Mouse (Mus musculus) limb, embryonic 15.5 days (tissue): ENCODE data around the gene Ywhaq. TPM values are rescaled to one million over a fixed set of nuclear protein-coding genes. Genes with fewer than 3 reads are reported as not detected.
A peak's percentile ranks its signal among the peaks of the same experiment; 100 is the strongest.
"Not testable (repeated sequence)": the region's sequence is repeated elsewhere in the genome, so short reads cannot be mapped to it uniquely, and the experiment has no call there.

ENCODE experiments used
- ATAC-seq: fragments of 200-750 bp; cut with Nextera tagmentation; 2 replicates; pipeline ENCODE4 v1.8.0; 2017; ENCODE audit warnings: low read depth, moderate TSS enrichment; ENCODE audit not compliant: insufficient number of reproducible peaks, low FRiP score, low TSS enrichment
- H3K27ac ChIP-seq: fragments of 300-500 bp; sonication (generic); 2 replicates; pipeline ENCODE4 v1.5.1; 2015; ENCODE audit warnings: moderate library complexity, mild to moderate bottlenecking, inconsistent platforms
- H3K27me3 ChIP-seq: fragments of 300-500 bp; sonication (generic); 2 replicates; pipeline ENCODE4 v1.6.1; 2015; ENCODE audit warnings: inconsistent platforms
- H3K36me3 ChIP-seq: fragments of 300-500 bp; sonication (generic); 2 replicates; pipeline ENCODE4 v1.6.1; 2015; ENCODE audit warnings: inconsistent platforms
- H3K4me1 ChIP-seq: fragments of 300-500 bp; sonication (generic); 2 replicates; pipeline ENCODE4 v1.6.1; 2015; ENCODE audit warnings: inconsistent platforms
- H3K4me2 ChIP-seq: fragments of 300-500 bp; sonication (generic); 2 replicates; pipeline ENCODE4 v1.6.1; 2015; ENCODE audit warnings: mild to moderate bottlenecking, inconsistent platforms
- H3K4me3 ChIP-seq: fragments of 300-500 bp; sonication (generic); 2 replicates; pipeline ENCODE4 v1.5.1; 2015; ENCODE audit warnings: mild to moderate bottlenecking, inconsistent platforms
- H3K9ac ChIP-seq: fragments of 300-500 bp; sonication (generic); 2 replicates; pipeline ENCODE4 v1.6.1; 2015; ENCODE audit warnings: inconsistent platforms
- H3K9me3 ChIP-seq: fragments of 300-500 bp; sonication (generic); 2 replicates; pipeline ENCODE4 v1.6.1; 2016; ENCODE audit warnings: inconsistent platforms
- WGBS: fragments of 180-500 bp; shearing (Covaris S2); methylation state at CpG from one replicate; pipeline ENCODE4 v1.1.7; 2015; 5-methylcytosine and 5-hydroxymethylcytosine counted together
- polyA plus RNA-seq: library from polyadenylated mRNA; unstranded; fragments of >200 nt; fragmentation: Nextera tagmentation; extraction: Ambion mirVana; gene quantifications from 2 replicates; pipeline ENCODE4 v1.2.1, GENCODE M21; 2015

Ywhaq gene
- polyA plus RNA-seq, 1 experiment from 2014 or later = 519 TPM

DNA sequence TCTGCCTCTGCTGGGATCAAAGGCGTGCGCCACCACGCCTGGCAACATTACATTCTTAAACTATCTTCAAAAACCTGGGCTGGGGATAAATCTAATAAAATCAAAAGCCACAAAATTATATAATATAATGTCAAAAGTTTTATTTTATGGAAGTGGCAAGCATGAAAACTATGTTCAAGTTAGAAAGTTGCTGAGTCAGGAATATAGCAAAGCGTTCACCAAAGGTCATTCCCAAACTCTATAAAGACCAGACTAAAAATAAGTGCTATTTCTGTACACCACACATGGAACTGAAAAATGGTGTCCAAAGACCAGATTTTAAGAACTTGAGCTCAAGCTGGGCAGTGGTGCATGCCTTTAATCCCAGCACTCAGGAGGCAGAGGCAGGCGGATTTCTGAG lies 14.7 kb downstream of the Ywhaq start:
- peaks cover 44% of the 10 kb centered on the region for H3K36me3 ChIP-seq
- no peak overlapping the region for H3K4me3 ChIP-seq
- no peak overlapping the region for H3K27ac ChIP-seq
- no peaks in the 10 kb centered on the region for H3K27me3 ChIP-seq
- WGBS = 92% methylated on average over 5 of the region's 5 CpGs
- H3K9me3 ChIP-seq = no peaks in the 10 kb centered on the region
- ATAC-seq = no peak
- H3K4me2 ChIP-seq = no peak overlapping the region
- H3K4me1 ChIP-seq = no peaks in the 10 kb centered on the region
- no peak overlapping the region for H3K9ac ChIP-seq

DNA sequence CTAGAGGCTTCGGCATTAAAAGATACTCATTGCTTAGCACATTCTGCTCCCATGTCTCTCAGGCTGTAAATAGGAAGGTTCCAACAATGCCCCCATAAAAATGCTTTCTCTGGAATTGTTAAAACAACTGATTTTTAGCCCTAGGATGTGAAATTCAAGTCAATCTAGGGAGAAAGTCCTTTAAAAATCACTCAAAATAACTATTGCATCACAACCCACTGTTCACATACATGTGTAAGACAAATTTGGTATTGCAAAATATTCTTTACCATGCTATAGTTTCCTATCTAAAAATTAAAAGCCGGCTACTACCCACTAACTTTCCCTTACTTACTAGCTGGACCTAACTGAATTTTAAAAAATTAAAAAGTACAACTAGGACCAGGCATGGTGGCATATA lies 31.2 kb downstream of the Ywhaq start:
- 92% methylated on average over 2 of the region's 2 CpGs for WGBS
- Histone ChIP-seq H3K4me2 (no peak overlapping the region), H3K27me3 (no peaks in the 10 kb centered on the region), H3K9me3 (no peaks in the 10 kb centered on the region), H3K9ac (no peak overlapping the region), H3K4me1 (no peaks in the 10 kb centered on the region), H3K36me3 (peaks cover 37% of the 10 kb centered on the region), H3K27ac (no peak overlapping the region), H3K4me3 (no peak overlapping the region)
- no peak for ATAC-seq

DNA sequence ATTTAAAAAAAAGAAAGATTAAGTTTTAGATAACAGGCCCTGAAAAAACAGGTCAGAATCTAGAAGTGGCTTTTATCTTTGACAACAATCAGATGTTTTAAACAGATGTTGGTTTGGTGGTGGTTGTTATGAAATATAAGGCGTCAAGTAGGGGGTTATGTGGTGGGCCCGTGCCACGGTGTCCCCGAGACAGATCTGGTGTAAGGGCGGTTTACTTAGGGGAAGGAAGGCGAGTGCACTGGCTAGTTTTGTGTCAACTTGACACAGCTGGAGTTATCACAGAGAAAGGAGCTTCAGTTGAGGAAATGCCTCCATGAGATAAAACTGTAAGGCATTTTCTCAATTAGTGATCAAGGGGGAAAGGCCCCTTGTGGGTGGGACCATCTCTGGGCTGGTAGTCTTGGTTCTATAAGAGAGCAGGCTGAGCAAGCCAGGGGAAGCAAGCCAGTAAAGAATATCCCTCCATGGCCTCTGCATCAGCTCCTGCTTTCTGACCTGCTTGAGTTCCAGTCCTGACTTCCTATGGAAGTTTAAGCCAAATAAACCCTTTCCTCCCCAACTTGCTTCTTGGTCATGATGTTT lies 38.6 kb downstream of the Ywhaq start:
- H3K4me1 ChIP-seq, ATAC-seq, H3K4me2 ChIP-seq, H3K27ac ChIP-seq, H3K4me3 ChIP-seq, H3K9me3 ChIP-seq, H3K9ac ChIP-seq, H3K27me3 ChIP-seq, H3K36me3 ChIP-seq: not testable (repeated sequence)
- 69% methylated on average over 6 of the region's 6 CpGs for WGBS

DNA sequence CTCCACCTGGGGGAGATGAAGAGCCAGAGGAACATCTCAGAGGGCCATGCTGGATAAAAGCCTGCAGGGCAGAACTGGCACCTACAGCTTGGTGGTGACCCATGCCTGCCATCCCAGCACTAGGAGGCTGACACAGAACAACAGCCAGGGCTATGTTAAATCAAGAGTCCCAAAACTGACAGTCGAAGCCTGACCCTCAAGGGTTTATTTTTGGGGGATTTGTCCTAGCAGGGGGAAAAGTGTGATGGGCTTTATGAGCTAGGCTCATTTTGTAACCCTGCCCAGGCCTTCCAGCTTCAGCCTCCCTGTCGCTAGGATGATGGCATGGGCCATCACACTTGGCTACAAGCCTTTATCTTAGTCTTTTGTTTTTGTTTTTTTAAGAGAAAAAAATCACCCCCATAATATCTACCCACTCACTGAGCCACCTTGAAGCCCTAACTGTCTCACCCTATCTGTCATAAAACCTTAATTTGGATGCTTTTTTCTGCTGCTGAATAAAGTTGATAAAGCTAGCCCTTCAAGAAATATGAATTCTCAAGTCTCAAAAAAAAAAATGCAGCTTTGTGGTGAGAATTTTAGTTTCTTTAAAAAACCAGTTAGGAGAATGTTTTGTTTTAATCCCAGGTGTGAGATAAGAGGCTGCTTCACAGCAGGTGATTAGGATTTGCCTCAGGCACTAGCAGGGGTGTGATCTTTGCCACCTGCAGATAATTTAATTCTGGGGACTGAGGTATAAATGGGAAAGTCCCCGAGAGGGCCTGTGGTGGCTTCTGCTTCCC lies 41.9 kb downstream of the Ywhaq start:
- WGBS = 39% methylated on average over 3 of the region's 3 CpGs
- peaks cover 4% of the 10 kb centered on the region; the same call in 1 of the 2 replicates for H3K4me1 ChIP-seq
- H3K9ac ChIP-seq = no peak overlapping the region
- H3K4me2 ChIP-seq = no peak overlapping the region
- H3K4me3 ChIP-seq = no peak overlapping the region
- no peak for ATAC-seq
- no peak overlapping the region for H3K27ac ChIP-seq
- H3K9me3 ChIP-seq = no peaks in the 10 kb centered on the region
- no peaks in the 10 kb centered on the region for H3K27me3 ChIP-seq
- H3K36me3 ChIP-seq = no peaks in the 10 kb centered on the region

DNA sequence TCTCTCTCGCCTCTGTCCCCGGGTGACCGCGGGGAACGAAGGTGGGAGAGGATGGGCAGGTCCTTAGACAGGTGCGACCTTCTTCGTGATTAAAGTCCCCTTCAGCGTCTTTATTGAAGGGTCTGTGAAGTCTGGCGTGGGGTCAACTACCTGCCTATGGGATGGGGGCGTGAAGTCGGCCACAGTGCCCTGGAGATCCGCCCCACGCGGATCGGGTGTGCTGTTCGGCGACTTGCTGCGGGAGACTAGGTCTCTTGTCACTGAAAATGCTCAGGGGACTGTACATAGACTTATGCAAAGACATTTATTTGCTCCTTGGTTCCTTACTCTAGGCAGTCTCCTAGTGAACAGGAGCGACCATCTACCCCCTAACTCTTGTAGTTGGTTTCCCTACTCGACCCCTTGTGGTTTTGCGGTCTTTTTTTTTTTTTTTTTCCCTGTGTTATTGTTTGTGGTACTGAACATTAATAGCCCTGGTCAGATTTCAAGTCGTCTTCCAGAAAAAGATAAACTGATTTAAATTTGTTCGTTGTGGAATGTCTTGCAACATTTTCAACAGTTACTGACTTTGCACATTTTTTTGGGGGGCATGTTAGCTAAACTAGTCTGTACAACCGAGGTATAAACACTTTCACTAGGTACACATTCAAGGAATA lies 43.5 kb downstream of the Ywhaq start:
- H3K36me3 ChIP-seq = no peaks in the 10 kb centered on the region
- peak overlapping the region; percentile 67 for H3K4me2 ChIP-seq
- peak overlapping the region; percentile 65 for H3K9ac ChIP-seq
- ATAC-seq = no peak
- peak overlapping the region; percentile 96 for H3K27ac ChIP-seq
- H3K4me3 ChIP-seq = peak overlapping the region; percentile 75
- WGBS = 2% methylated on average over 24 of the region's 24 CpGs
- H3K27me3 ChIP-seq = no peaks in the 10 kb centered on the region
- H3K9me3 ChIP-seq = no peaks in the 10 kb centered on the region
- peaks cover 4% of the 10 kb centered on the region; the same call in 1 of the 2 replicates for H3K4me1 ChIP-seq

DNA sequence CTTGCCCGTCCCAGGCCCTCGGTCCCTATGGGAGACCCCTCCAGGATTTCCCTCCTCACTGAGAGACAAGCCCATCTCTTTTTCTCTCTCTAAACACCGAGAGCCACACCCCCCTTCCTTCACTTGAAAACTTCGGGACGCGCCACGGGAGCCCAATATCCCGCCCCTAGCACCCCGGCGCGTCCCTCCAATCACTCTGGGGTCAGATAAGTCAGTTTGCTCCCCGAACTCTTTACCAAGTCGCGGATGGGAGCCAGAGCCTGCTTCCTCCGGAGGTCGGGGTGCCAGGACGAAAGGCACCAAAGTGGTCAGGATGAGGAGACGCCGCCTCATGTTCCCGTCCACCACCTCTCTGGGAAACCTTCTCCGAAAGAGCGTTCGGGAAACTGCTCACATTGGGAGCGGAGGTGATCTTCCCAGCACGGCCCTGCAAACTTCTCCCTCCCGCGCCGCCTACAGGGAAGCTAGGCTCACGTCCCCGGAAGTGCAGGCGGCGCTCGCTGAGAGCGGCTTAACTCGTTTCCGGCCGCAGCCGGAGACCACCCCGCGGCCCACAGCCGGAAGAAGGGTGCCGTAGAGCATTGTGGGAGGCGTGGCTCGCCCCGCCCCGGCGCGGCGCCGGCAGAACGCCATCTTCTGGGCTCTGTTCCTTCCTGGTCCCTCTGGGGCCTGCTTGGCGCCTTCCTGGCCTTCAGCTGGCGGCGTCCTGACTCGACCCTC lies 44.2 kb downstream of the Ywhaq start, which contains the start of gene Adam17:
Gene Adam17, minus strand, starts transcription at position 533 of the 720 bp plus-strand sequence.
- peak; percentile 98 for ATAC-seq
- WGBS = under 1% methylated on average over 55 of the region's 55 CpGs
- Histone ChIP-seq H3K9me3 (no peaks in the 10 kb centered on the region), H3K9ac (peak within 1 kb of the TSS; percentile 73), H3K27me3 (no peaks in the 10 kb centered on the region), H3K36me3 (no peaks in the 10 kb centered on the region), H3K27ac (peak within 1 kb of the TSS; percentile 96), H3K4me2 (peak within 1 kb of the TSS; percentile 67), H3K4me1 (peaks cover 4% of the 10 kb centered on the region; the same call in 1 of the 2 replicates), H3K4me3 (peak within 1 kb of the TSS; percentile 75)

DNA sequence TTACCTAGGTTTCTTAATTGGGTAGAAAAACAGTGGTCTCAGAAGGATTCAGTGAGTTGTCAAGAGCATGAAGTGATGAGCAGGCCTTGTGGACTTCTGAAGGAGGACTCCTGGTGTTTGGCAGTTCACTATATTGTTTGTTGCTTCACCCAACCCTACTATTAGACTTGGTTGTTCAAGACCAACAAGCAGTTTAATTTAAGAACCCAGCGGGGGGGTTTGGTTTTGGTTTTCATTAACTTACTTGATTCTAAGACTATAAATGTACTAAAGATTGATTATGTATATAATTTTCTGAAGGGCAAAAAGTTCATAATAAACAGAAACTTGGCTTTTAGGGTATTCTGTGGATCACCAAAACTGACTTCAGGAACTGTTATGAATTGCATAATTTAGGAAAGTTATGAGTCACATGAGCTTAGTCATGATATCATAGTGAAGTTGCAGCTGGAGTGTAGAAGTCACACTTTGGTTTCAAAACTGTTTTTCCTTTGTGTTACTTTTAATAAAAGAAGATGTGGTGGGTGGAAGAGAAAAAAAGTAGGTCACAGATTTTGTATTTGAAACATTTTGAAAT lies 47.3 kb downstream of the Ywhaq start:
- peaks cover 4% of the 10 kb centered on the region; the same call in 1 of the 2 replicates for H3K4me1 ChIP-seq
- no peak overlapping the region for H3K27ac ChIP-seq
- H3K27me3 ChIP-seq = no peaks in the 10 kb centered on the region
- no peaks in the 10 kb centered on the region for H3K36me3 ChIP-seq
- H3K4me2 ChIP-seq = no peak overlapping the region
- H3K9me3 ChIP-seq = no peaks in the 10 kb centered on the region
- ATAC-seq = no peak
- H3K9ac ChIP-seq = no peak overlapping the region
- 95% methylated on average over 1 of the region's 1 CpGs for WGBS
- no peak overlapping the region for H3K4me3 ChIP-seq

DNA sequence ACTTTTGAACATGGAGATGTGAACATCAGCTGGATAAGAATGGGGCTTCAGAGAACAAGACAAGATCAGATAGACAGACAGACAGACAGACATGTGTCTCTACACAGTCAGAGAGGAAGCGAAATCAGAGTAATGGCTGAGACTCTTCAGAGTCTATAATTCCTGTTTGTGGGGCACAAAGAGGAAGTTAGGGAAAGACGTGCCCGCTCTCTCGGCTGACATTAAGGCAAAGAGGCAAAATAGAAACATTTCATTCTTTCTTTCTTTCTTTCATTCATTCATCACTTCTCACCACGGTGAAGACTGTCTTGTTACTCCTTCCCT lies 48.4 kb downstream of the Ywhaq start:
- no peaks in the 10 kb centered on the region for H3K9me3 ChIP-seq
- H3K4me3 ChIP-seq = no peak overlapping the region
- H3K27ac ChIP-seq = no peak overlapping the region
- H3K36me3 ChIP-seq = no peaks in the 10 kb centered on the region
- WGBS = 89% methylated on average over 5 of the region's 5 CpGs
- no peaks in the 10 kb centered on the region for H3K27me3 ChIP-seq
- no peak overlapping the region for H3K9ac ChIP-seq
- H3K4me2 ChIP-seq = no peak overlapping the region
- ATAC-seq = no peak
- H3K4me1 ChIP-seq = peaks cover 4% of the 10 kb centered on the region; the same call in 1 of the 2 replicates

DNA sequence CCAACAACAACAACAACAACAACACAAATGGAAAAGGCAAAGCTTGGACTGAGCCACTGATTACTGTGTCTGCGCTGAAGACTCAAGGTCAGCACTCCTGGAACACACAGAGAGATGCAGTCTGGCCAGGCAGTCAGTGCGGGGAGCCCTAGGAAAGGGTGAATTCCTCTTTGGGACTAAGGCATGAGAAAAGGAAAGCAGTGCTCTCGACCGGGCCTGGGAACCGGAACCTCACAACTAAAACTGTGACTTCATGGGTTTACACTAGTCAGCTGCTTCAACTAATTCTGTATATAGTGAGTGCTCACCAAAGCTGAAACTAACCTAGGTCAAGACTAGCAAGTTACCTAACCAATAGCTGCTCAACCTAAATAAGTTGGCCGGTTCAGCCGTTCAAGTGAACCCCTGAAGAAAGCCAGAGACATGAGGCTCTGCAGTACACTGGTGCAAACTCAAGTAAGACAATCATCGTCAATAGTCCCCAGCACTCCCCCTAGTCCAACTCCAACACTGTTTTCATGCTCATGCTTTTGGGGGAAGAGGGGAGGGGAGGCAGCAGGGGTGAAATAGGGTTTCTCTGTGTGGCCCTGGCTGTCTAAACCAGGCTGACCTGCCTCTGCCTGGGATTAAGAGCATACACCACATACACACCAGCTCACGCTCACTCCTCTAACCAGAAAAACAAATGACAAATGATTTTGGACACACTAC lies 48.9 kb downstream of the Ywhaq start:
- ATAC-seq = no peak
- H3K4me2 ChIP-seq = no peak overlapping the region
- 95% methylated on average over 9 of the region's 9 CpGs for WGBS
- no peak overlapping the region for H3K4me3 ChIP-seq
- H3K4me1 ChIP-seq = peaks cover 4% of the 10 kb centered on the region; the same call in 1 of the 2 replicates
- no peaks in the 10 kb centered on the region for H3K27me3 ChIP-seq
- no peak overlapping the region for H3K27ac ChIP-seq
- no peaks in the 10 kb centered on the region for H3K36me3 ChIP-seq
- no peaks in the 10 kb centered on the region for H3K9me3 ChIP-seq
- no peak overlapping the region for H3K9ac ChIP-seq

DNA sequence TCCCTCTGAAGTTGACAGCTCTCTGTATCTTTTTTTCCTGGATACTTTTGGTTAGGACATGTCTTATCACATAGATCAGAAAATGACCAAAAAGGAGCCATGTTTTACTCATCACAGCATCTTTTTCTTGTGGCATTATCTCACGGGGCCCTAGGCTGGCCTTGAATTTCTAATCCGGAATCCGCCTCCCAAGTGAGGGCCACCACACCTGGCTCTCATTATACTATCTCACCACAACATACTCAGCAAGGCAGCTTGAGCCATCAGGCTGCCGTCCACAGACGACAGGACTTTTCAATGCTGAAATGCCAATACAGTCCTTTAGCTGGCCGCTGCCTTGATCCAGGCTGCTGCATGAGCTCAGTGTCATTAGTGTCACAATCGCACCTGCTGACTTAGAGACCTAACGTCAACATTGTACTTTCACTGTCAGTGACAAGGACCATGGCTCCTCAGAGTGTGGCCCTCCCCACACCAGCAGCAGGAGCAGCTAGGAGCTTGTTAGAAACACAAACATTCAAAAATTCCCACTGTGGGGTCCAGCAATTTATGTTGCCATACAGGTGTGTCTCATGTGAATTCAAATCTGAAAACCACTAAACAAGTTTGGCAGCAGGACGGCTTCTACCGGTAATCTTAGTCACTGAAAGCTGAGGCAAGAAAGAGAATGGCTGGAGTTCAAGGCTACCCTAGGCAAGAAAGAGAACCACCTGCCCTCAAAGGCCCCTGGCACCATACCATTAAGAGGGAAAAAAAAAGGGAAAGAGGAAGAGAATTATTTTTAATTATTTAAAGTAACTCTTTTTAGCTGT lies 52.6 kb downstream of the Ywhaq start:
- Histone ChIP-seq H3K9ac (no peak overlapping the region), H3K4me3 (no peak overlapping the region), H3K27ac (no peak overlapping the region), H3K4me1 (no peaks in the 10 kb centered on the region), H3K4me2 (no peak overlapping the region), H3K36me3 (peaks cover 13% of the 10 kb centered on the region), H3K9me3 (no peaks in the 10 kb centered on the region), H3K27me3 (no peaks in the 10 kb centered on the region)
- WGBS = 69% methylated on average over 10 of the region's 10 CpGs
- no peak for ATAC-seq
